Mouse (Mus musculus) cortical plate, adult 2 months (tissue): ENCODE measurements around the gene Padi2.

Experiments used
- CTCF ChIP-seq: fragments of 200-500 bp; IDR thresholded peaks from 2 replicates; pipeline ENCODE4 v1.5.1; 2011; ENCODE audit warnings: mild to moderate bottlenecking, control low read depth, low read length; ENCODE audit not compliant: insufficient read depth; ENCODE audit errors: extremely low read depth
- POLR2A ChIP-seq: fragments of 200-500 bp; IDR thresholded peaks from 2 replicates; pipeline ENCODE4 v1.6.1; 2011; ENCODE audit warnings: mild to moderate bottlenecking, low read length, control low read depth; ENCODE audit not compliant: insufficient read depth; ENCODE audit errors: extremely low read depth

DNA sequence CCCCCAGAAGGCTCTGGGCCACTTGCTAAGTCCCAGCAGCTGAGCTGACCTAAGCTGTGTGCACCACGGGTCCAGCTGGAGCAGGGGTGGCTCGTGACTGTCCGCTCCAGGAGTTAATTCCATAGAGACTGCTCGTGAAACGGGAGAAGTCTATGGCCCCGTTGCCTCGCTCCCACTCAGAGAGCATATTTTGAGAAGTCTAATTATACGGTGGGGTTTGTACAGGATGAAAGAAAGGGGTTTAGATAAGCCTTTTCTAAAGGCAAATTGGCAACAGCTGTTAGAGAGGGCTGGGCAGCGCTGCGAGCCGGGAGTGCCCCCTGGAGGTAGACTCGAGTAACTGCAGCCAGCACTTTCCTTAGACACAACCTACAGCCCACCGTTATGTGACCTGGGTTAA lies 51.6 kb downstream of the Padi2 start:
- TF ChIP-seq CTCF (peak; percentile 93), POLR2A (no peak)
